Mouse (Mus musculus) embryonic facial prominence, embryonic 11.5 days (tissue): ENCODE data around the gene Uvrag. TPM values are rescaled to one million over a fixed set of nuclear protein-coding genes. Genes with fewer than 3 reads are reported as not detected.
"Not testable (repeated sequence)": the region's sequence is repeated elsewhere in the genome, so short reads cannot be mapped to it uniquely, and the experiment has no call there.

Experiments
- ATAC-seq: fragments of 200-750 bp; cut with Nextera tagmentation; replicated peaks from 2 replicates; pipeline ENCODE4 v1.8.0; 2017; ENCODE audit warnings: low read depth; ENCODE audit not compliant: insufficient number of reproducible peaks, low FRiP score, low TSS enrichment
- DNase-seq: peaks from one replicate; pipeline ENCODE4 v3.0.0-alpha.2; 2015; ENCODE audit warnings: low spot score
- H3K27ac ChIP-seq: fragments of 300-500 bp; sonication (generic); replicated peaks from 2 replicates; pipeline ENCODE4 v1.5.1; 2014; ENCODE audit warnings: mild to moderate bottlenecking, low read depth, low read length, control low read depth
- H3K27me3 ChIP-seq: fragments of 300-500 bp; sonication (generic); 2 replicates; pipeline ENCODE4 v1.6.1; 2014; ENCODE audit warnings: mild to moderate bottlenecking, low read length, moderate library complexity, mixed read lengths; ENCODE audit not compliant: control insufficient read depth, insufficient read depth
- H3K36me3 ChIP-seq: fragments of 300-500 bp; sonication (generic); replicated peaks from 2 replicates; pipeline ENCODE4 v1.6.1; 2014; ENCODE audit warnings: low read depth, mild to moderate bottlenecking, low read length, moderate library complexity, mixed read lengths; ENCODE audit not compliant: control insufficient read depth, insufficient read depth
- H3K4me1 ChIP-seq: fragments of 300-500 bp; sonication (generic); 2 replicates; pipeline ENCODE4 v1.6.1; 2014; ENCODE audit warnings: low read length, mixed read lengths; ENCODE audit not compliant: control insufficient read depth, insufficient read depth
- H3K4me2 ChIP-seq: fragments of 300-500 bp; sonication (generic); 2 replicates; pipeline ENCODE4 v1.6.1; 2014; ENCODE audit warnings: low read depth, mild to moderate bottlenecking, control low read depth, low read length, moderate library complexity
- H3K4me3 ChIP-seq: fragments of 300-500 bp; sonication (generic); 2 replicates; pipeline ENCODE4 v1.5.1; 2014; ENCODE audit warnings: low read depth, low read length, control low read depth
- H3K9ac ChIP-seq: fragments of 300-500 bp; sonication (generic); replicated peaks from 2 replicates; pipeline ENCODE4 v1.6.1; 2014; ENCODE audit warnings: mild to moderate bottlenecking, control low read depth, low read length
- H3K9me3 ChIP-seq: fragments of 300-500 bp; sonication (generic); replicated peaks from 2 replicates; pipeline ENCODE4 v1.6.1; 2016; ENCODE audit warnings: mild to moderate bottlenecking, low read length, inconsistent platforms, mixed read lengths; ENCODE audit not compliant: control insufficient read depth
- WGBS: fragments of 180-500 bp; shearing (Covaris S2); extraction: QIAGEN DNeasy Blood & Tissue Kit; methylation state at CpG from one replicate; pipeline ENCODE4 v1.1.7; 2014; 5-methylcytosine and 5-hydroxymethylcytosine counted together
- polyA plus RNA-seq: library from polyadenylated mRNA; unstranded; fragments of >200 nt; fragmentation: Nextera tagmentation; extraction: Ambion mirVana; gene quantifications from 2 replicates; pipeline ENCODE4 v1.2.1, GENCODE M21; 2014

The Uvrag gene
- polyA plus RNA-seq, 1 experiment from 2014 or later: 15.5 TPM

GRCm38 (mm10) chr7:99065920-99066319 is 75.0 kb downstream of the Uvrag start:
- Histone ChIP-seq H3K9ac (no peak overlapping the region), H3K27ac (no peak overlapping the region), H3K4me1 (no peaks in the 10 kb centered on the region), H3K4me2 (no peak overlapping the region), H3K4me3 (no peak overlapping the region), H3K36me3 (no peaks in the 10 kb centered on the region), H3K9me3 (no peaks in the 10 kb centered on the region), H3K27me3 (no peaks in the 10 kb centered on the region)
- DNase-seq: no peak
- no peak for ATAC-seq
- 42% methylated on average over 2 of the region's 2 CpGs for WGBS

- ATAC-seq: no peak
- Histone ChIP-seq H3K4me1 (no peaks in the 10 kb centered on the region), H3K4me3 (no peak overlapping the region), H3K9ac (no peak overlapping the region; the same call in 1 of the 2 replicates), H3K27me3 (no peaks in the 10 kb centered on the region), H3K36me3 (no peaks in the 10 kb centered on the region), H3K4me2 (no peak overlapping the region), H3K9me3 (no peaks in the 10 kb centered on the region), H3K27ac (no peak overlapping the region)
- no peak for DNase-seq
- WGBS: 14% methylated on average over 11 of the region's 11 CpGs
Observed at GRCm38 (mm10) chr7:99065391-99065831, 75.5 kb downstream of the Uvrag start.

GRCm38 (mm10) chr7:99064795-99065194 is 76.1 kb downstream of the Uvrag start:
- Histone ChIP-seq H3K4me1 (no peaks in the 10 kb centered on the region), H3K9me3 (no peaks in the 10 kb centered on the region), H3K36me3 (no peaks in the 10 kb centered on the region), H3K27ac (no peak overlapping the region), H3K4me3 (no peak overlapping the region), H3K4me2 (no peak overlapping the region), H3K27me3 (no peaks in the 10 kb centered on the region), H3K9ac (no peak overlapping the region)
- DNase-seq: no peak
- no peak for ATAC-seq
- 66% methylated on average over 3 of the region's 3 CpGs for WGBS

GRCm38 (mm10) chr7:99062263-99062662 is 78.7 kb downstream of the Uvrag start:
- not testable (repeated sequence) for H3K4me2 ChIP-seq, H3K9ac ChIP-seq, H3K27me3 ChIP-seq, H3K27ac ChIP-seq, ATAC-seq, H3K4me3 ChIP-seq, H3K36me3 ChIP-seq, H3K9me3 ChIP-seq, H3K4me1 ChIP-seq
- DNase-seq: peak; percentile 30
- 85% methylated on average over 3 of the region's 3 CpGs for WGBS

GRCm38 (mm10) chr7:99061056-99061680 is 79.8 kb downstream of the Uvrag start:
- no peaks in the 10 kb centered on the region for H3K36me3 ChIP-seq
- H3K27me3 ChIP-seq: no peaks in the 10 kb centered on the region
- H3K4me3 ChIP-seq: no peak overlapping the region
- WGBS: 82% methylated on average over 7 of the region's 7 CpGs
- no peak overlapping the region for H3K27ac ChIP-seq
- H3K4me2 ChIP-seq: no peak overlapping the region
- no peak overlapping the region for H3K9ac ChIP-seq
- no peaks in the 10 kb centered on the region for H3K4me1 ChIP-seq
- ATAC-seq (no peak), DNase-seq (no peak)
- H3K9me3 ChIP-seq: no peaks in the 10 kb centered on the region

GRCm38 (mm10) chr7:99060476-99060875 is 80.5 kb downstream of the Uvrag start:
- DNase-seq (no peak), ATAC-seq (no peak)
- Histone ChIP-seq H3K9ac (no peak overlapping the region), H3K4me1 (no peaks in the 10 kb centered on the region), H3K27me3 (no peaks in the 10 kb centered on the region), H3K9me3 (no peaks in the 10 kb centered on the region), H3K27ac (no peak overlapping the region), H3K36me3 (no peaks in the 10 kb centered on the region), H3K4me3 (no peak overlapping the region), H3K4me2 (no peak overlapping the region)
- WGBS: 89% methylated on average over 5 of the region's 5 CpGs

GRCm38 (mm10) chr7:99059934-99060333 is 81.0 kb downstream of the Uvrag start:
- Histone ChIP-seq H3K9me3 (no peaks in the 10 kb centered on the region), H3K27ac (no peak overlapping the region), H3K4me2 (no peak overlapping the region), H3K4me1 (no peaks in the 10 kb centered on the region), H3K9ac (no peak overlapping the region), H3K27me3 (no peaks in the 10 kb centered on the region), H3K36me3 (no peaks in the 10 kb centered on the region), H3K4me3 (no peak overlapping the region)
- peak; percentile 21 for DNase-seq
- ATAC-seq: no peak
- whole genome bisulfite sequencing: 60% methylated on average over 8 of the region's 8 CpGs

GRCm38 (mm10) chr7:99057053-99057630 is 83.8 kb downstream of the Uvrag start:
- no peak overlapping the region for H3K27ac ChIP-seq
- H3K9me3 ChIP-seq: no peaks in the 10 kb centered on the region
- DNase-seq (no peak), ATAC-seq (no peak)
- H3K4me2 ChIP-seq: no peak overlapping the region
- H3K27me3 ChIP-seq: no peaks in the 10 kb centered on the region
- H3K4me1 ChIP-seq: no peaks in the 10 kb centered on the region
- H3K9ac ChIP-seq: no peak overlapping the region
- WGBS: 81% methylated on average over 17 of the region's 17 CpGs
- H3K36me3 ChIP-seq: no peaks in the 10 kb centered on the region
- H3K4me3 ChIP-seq: no peak overlapping the region
